Mouse (Mus musculus) embryonic stem cell, embryonic (primary cell): ENCODE measurements at regions not wholly inside any gene's neighbourhood (a gene's known extent, or its start where the extent isn't known, plus 50 kb on each side); places are given as distances from the start of the nearest gene placed in this dataset.

Source experiments
- CTCF ChIA-PET, 4 experiments: fragments of 300-600 bp in 2 of 4; fragments of 350-600 bp in 2 of 4; sonication (Branson Sonifier 250); formaldehyde crosslinking; loops; one replicate each; lab custom pipeline; 2022; ENCODE audit warnings: inconsistent platforms in 2 of 4; lab: Charles Lee
- POLR2A ChIA-PET, 4 experiments: fragments of 300-600 bp in 2 of 4; fragments of 350-600 bp in 2 of 4; sonication (Branson Sonifier 250); formaldehyde crosslinking; loops; one replicate each; lab custom pipeline; 2022; ENCODE audit warnings: antibody characterized with exemption in 4 of 4, inconsistent platforms in 1 of 4; lab: Charles Lee

DNA sequence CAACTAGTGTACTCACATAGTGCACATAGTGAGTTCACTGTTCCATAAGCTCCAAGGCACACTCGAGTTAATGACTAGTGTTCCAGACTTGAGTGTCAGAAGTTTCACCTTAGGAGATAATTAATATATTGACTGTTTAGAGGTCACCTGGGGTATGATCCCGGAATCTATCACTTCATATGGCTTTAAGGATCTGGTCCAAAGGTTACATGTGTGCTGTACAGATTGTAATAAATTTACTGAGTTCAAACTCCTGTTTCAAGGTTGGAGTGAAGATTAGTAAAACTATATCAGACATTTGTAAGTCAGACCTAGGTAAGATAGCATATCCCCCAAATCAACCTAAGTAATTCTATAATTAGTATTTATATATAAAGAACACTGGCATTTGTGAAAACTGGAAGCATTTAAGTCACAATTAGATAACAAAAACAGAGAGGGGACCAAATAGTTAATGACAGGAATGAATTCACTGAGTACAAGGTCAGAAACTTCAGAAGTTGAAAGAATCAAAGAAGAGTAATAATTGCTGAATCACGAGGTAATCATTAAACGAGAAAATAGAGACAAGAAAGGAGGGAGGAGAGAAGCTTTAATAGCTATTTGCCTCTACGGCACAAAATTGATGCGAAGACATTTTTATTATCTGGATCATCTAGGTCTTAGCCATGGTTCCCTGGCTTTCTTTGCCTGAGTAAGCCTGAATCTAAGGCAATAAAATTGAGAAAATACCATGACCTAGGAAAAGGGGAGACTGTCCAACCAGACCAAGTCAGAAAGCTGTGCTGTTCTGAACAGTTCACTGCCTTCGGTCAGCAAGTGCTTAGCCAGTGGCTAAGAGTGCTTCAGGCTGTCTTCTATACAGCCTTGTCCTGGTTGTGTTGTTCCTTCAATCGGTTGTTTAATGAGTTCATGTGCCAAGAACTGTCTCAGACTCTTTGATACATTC, 112.6 kb upstream of the Zfand5 start:
- ChIA-PET POLR2A (interaction anchor here in 1 of 4 experiments (1.7 kb wide), 1 partner anchor 112 kb away, joined by 5 read pairs; the partner anchor contains the start of gene Zfand5), CTCF (interaction anchor here in 1 of 4 experiments (0.7 to 0.8 kb wide), 2 partner anchors 247 to 295 kb away, joined by 3 read pairs; no protein-coding TSS in a partner anchor)

DNA sequence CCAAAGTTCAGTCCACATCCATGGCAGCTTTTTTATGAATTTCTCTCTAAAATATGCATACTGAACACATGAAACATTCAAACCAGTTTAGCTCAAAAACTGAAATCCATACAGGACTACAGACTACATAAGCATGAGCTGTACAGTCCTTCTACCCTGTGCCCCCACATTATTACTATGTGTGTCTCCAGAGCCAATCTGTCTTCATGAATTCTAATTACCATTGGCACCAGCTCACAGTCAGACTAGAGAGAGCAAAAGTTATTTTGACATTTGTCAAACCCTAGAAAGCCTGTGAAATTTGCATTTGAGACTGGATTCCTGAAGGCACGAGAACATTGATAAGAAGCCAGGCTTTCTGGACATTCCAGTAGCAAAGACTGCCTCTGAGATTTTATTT, 117.9 kb upstream of the Zfand5 start:
- POLR2A ChIA-PET: no interaction called here
- CTCF ChIA-PET: no interaction called here

DNA sequence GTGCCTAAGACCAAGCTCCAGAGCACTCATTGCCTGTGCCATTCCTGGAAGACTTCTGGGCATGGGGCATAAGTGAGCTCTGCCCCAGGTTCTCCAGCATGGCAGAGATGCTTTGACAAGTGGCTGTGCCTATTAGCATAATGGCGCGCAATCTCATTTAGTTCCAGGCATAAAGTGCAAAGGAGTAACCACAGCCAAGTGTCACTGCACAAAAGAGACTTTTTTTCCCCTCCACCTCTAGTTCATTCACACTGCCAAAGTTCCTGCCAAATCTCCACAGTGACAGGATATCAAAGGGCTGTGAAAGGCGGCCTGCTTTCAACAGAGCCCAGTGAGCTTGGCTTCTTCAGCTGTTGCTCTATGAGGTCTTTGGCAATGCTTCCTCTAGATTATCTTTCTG, 120.1 kb upstream of the Zfand5 start:
- POLR2A ChIA-PET: interaction anchor here in 1 of 4 experiments (1.1 kb wide), 1 partner anchor 22 kb away, joined by 3 read pairs; no protein-coding TSS in a partner anchor
- CTCF ChIA-PET: no interaction called here

GRCm38 (mm10) chr19:21150849-21151248, 121.2 kb upstream of the Zfand5 start:
- POLR2A ChIA-PET: interaction anchor here in 1 of 4 experiments (1.1 kb wide), 1 partner anchor 23 kb away, joined by 3 read pairs; no protein-coding TSS in a partner anchor
- CTCF ChIA-PET: no interaction called here

DNA sequence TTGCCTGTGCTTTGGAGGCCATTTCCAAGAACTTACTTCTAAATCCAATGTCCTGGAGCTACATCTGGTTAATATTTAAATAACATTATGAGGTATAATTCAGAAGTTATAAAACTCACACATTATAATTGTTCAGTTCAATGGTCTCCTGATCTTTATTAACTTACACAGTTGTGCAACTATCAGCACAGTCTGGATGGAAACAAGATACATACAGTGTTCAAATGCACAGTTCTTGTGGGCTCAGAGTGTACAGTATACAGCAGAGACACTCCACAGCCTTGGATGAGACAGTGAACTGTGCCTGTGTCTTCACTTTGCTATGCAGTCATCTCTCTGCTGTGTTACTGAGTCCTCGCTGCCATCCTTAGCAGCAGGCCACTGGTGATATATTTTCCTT, 121.8 kb upstream of the Zfand5 start:
- ChIA-PET POLR2A (no interaction called here), CTCF (no interaction called here)

DNA sequence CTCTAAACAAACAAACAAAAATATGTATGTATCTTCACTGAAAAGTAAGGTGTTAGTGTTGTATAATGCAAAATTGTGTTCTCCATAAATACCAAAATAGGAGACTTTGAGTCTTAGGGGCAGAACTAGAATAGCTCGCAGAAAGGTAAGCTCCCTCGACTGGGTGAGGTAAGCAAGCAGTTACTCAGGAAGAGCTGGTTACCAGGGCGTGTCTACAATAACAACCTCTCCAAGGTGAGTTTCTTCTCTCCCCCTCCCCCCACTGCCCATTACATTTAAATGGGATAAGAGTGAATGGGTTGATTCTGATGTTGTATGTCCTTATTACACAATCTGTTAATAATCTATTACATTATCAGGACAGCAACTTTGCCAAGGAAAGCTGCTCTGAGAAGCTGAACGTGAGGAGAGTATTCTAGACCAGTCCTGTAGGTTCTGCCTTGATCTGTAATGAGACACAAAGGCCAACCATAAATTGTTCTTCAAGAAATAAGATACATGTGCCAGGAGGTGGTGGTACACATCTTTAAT, 125.2 kb upstream of the Zfand5 start:
- ChIA-PET POLR2A (interaction anchor here in 1 of 4 experiments (0.7 kb wide), 1 partner anchor 125 kb away, joined by 4 read pairs; no protein-coding TSS in a partner anchor), CTCF (no interaction called here)

DNA sequence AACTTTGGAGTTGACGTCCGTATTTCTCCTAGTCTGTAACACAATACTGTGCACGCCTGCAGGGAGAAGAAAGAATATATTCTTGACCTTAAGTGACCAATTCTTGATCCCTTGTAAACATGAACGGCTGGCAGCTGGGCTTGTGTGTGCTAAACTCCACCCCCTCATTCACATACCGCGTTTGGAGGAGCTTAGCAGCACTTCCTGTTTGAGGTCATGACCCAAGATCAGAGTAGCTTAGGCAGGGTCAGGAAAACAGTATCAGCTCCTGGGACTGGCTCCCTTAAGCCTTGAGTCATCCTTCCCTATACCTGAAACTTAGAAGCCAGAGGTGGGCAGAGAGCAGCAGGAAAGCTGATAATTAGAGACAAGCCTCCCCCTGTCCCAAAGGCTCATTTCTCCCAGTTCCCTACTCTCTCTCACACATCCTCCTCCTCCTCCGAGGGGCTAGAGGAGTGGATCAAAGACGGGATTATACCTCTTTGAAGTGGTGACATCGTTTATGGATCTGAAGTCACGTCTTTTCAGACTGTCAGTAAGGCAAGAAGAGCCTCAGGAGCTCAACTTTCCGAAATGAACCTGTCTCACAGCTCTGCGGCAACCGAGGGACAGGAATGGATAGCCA, 127.3 kb upstream of the Zfand5 start:
- POLR2A ChIA-PET: interaction anchor here in 2 of 4 experiments (1.3 to 2.6 kb wide), 3 partner anchors 9 to 127 kb away, joined by 3 to 9 read pairs (median 6); partner anchors contain the start of gene Zfand5 (in 2 of the 2)

DNA sequence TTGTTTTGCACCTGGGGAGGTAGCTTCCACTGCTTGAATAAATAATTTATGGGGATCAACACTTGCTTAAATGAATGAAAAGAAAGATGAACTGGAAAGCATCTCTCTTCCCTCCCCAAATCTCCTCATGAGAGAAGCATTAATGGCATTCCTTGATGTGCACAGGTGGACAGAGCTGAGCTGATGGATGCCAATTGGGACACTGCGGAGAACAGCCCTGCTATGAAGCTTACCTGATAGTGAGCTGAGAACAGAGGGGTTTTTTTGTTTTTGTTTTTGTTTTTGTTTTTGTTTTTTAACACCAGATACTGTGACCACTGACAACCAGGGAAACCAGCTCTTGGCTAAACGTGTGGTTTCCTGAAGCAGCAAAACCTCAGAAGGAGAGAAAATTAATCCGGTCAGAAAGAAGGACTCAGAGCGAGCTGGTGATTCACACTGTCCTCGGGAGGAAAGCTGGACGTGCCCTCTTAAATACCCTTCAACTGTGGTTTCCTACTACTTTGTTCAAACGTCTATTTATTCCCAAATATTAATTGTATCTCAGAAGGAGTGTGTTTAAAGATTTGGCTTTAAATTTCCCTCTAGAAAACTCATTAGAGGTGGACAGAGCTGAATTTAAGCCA, 128.0 kb upstream of the Zfand5 start:
- POLR2A ChIA-PET: interaction anchor here in 2 of 4 experiments (1.3 to 2.6 kb wide), 3 partner anchors 9 to 128 kb away, joined by 3 to 9 read pairs (median 6); partner anchors contain the start of gene Zfand5 (in 2 of the 2)
- CTCF ChIA-PET: interaction anchor here in 1 of 4 experiments (0.9 kb wide), 1 partner anchor 9 kb away, joined by 7 read pairs; no protein-coding TSS in a partner anchor

More for the DNA sequence above, 127.3 kb upstream of the Zfand5 start:
- CTCF ChIA-PET: interaction anchor here in 1 of 4 experiments (0.9 kb wide), 1 partner anchor 8 kb away, joined by 7 read pairs; no protein-coding TSS in a partner anchor

DNA sequence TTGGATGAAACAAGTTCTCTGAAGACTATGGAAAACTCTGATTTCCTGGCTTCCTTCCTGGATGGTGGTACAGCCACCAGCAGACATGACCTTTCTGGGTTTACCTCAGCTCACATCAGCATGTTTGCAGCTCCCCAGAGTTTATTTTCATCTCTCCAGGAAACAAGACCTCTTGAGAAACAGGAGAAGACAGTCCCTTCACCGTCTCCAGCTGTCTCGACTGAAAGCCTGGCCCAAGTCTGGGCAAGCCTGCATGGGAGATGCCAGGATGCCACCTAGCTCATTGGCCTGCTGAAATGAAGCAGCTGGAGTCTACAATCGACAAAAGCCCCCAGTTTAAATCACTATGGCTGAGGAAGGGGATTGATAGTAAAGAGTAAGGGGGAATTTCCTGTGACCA, 131.6 kb upstream of the Zfand5 start:
- POLR2A ChIA-PET: interaction anchor here in 1 of 4 experiments (1.1 kb wide), 1 partner anchor 291 kb away, joined by 3 read pairs; no protein-coding TSS in a partner anchor
- CTCF ChIA-PET: no interaction called here

GRCm38 (mm10) chr19:21138998-21139495, 133.0 kb upstream of the Zfand5 start:
- POLR2A ChIA-PET: no interaction called here
- CTCF ChIA-PET: interaction anchor here in 1 of 4 experiments (0.7 kb wide), 1 partner anchor 22 kb away, joined by 7 read pairs; no protein-coding TSS in a partner anchor

- ChIA-PET CTCF (no interaction called here), POLR2A (interaction anchor here in 1 of 4 experiments (1.2 kb wide), 1 partner anchor 135 kb away, joined by 3 read pairs; no protein-coding TSS in a partner anchor)
Observed at GRCm38 (mm10) chr19:21136756-21137155, 135.3 kb upstream of the Zfand5 start.

DNA sequence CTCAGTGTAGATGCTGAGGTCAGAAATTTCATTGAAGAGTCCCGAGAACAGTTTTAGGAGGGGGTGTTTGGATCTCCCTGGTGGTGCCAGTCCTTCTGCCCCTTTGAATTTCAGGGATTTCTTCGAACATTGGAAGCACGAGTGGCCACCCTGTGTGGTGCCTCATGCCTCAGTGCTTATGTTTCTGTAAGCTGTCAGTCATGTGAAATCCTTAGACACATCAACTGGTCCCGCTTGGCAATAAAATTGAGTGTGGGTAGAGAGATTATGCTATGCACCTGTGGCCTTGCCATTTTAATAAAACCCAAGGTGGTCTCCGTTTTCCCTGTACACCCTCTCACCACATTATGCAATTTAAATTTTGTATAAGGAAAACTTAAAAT, 136.1 kb upstream of the Zfand5 start:
- ChIA-PET POLR2A (interaction anchor here in 1 of 4 experiments (0.9 kb wide), 1 partner anchor 8 kb away, joined by 3 read pairs; no protein-coding TSS in a partner anchor), CTCF (no interaction called here)

GRCm38 (mm10) chr19:21135297-21135997, 136.6 kb upstream of the Zfand5 start:
- CTCF ChIA-PET: no interaction called here
- POLR2A ChIA-PET: interaction anchor here in 1 of 4 experiments (0.9 kb wide), 1 partner anchor 8 kb away, joined by 3 read pairs; no protein-coding TSS in a partner anchor

DNA sequence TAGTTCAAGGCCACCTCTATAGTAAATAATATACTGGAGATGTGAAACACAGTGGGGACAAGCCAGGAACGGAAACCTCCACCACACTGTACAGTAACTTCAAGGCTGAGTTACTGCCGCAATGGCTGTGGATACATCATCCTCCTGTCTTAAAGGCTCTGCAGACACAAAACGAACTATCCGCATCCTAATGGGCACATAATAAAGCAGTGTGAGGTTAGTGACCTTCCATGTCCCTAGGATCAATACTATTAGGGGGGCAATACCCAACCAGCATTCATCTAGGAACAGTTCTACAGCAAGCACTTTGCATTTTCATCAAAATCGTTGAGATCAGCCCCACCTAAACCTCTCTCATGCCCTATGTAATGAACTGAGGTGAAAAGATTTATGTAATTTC, 142.4 kb upstream of the Zfand5 start:
- CTCF ChIA-PET: no interaction called here
- POLR2A ChIA-PET: no interaction called here

DNA sequence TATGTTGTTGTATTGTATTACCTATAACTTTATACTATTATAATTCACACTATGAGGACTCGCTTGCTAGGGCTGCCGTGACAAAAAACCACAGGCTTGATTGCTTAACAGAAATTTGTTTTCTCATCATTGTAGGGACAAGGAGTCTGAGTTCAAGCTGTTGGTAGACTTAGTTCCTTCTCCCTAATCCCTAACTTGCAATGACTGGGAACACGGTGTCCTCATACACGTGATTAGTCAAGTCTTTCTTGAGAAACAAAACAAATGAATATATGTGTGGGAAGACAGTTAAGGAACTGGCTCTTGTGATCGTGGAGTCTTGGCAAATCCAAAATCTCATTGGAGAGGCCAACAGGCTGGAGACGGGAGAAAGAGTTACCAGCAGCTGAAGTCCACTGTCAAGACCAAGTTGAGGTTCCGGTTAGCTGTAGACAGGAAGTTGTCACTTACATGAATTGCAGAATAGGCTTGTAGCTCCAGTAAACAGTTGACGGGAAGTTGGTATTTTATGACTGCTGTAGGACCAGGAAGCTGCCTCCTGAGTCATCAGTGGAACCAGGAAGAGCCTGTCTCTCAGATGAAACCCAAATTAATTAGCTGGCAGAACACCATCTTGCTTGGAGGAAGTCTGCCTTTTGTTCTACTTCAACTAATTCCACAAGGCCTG, 144.9 kb upstream of the Zfand5 start:
- ChIA-PET POLR2A (no interaction called here), CTCF (no interaction called here)

GRCm38 (mm10) chr19:21126670-21127069, 145.4 kb upstream of the Zfand5 start:
- POLR2A ChIA-PET: interaction anchor here in 1 of 4 experiments (0.5 kb wide), 1 partner anchor 12 kb away, joined by 3 read pairs; no protein-coding TSS in a partner anchor
- CTCF ChIA-PET: no interaction called here

- CTCF ChIA-PET: no interaction called here
Observed at GRCm38 (mm10) chr19:21119477-21119876, 152.6 kb upstream of the Zfand5 start.

More at GRCm38 (mm10) chr19:21119477-21119876, 152.6 kb upstream of the Zfand5 start:
- POLR2A ChIA-PET: no interaction called here
